Mouse (Mus musculus) C2C12 (cell line): Measurements from ENCODE around the gene Slc22a6.

Experiments
- CEBPB ChIP-seq: IDR thresholded peaks from one replicate; pipeline ENCODE4 v1.6.1; 2011; ENCODE audit warnings: low read depth, mild to moderate bottlenecking, control low read depth, moderate library complexity
- CTCF ChIP-seq: IDR thresholded peaks from one replicate; pipeline ENCODE4 v1.5.1; 2011; ENCODE audit not compliant: control insufficient read depth, insufficient read depth, insufficient read length
- MYOD1 ChIP-seq: IDR thresholded peaks from one replicate; pipeline ENCODE4 v1.6.1; 2011; ENCODE audit warnings: low read depth; ENCODE audit not compliant: control insufficient read depth, insufficient read length
- USF1 ChIP-seq: IDR thresholded peaks from one replicate; pipeline ENCODE4 v1.6.1; 2011; ENCODE audit warnings: low read depth, mild to moderate bottlenecking, control low read depth, moderate library complexity

DNA sequence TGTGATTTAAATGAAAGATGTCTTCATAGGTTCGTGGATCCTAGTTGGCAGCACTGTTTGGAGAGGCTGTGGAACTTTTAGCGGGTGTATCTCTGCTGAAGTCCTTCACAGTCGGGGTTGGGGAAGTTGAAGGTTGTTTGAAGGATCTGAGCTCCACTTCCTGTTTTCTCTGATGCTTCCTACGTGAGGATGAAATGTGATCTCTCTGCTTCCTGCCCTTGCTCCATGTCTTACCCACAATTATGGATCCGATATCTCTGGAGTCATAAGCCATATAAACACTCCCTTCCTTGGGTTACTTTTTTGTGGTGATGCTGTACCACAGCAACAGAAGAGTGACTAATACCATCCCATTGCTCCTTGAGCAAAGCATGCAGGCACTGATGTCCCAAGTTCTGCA, 24.2 kb downstream of the Slc22a6 start:
- TF ChIP-seq CTCF = no peak
- TF ChIP-seq USF1 = no peak
- TF ChIP-seq MYOD1 = no peak
- TF ChIP-seq CEBPB = no peak
